Mouse (Mus musculus) liver, embryonic 14.5 days (tissue): ENCODE results near the gene Zfp747. TPM values are rescaled to one million over a fixed set of nuclear protein-coding genes. Genes with fewer than 3 reads are reported as not detected.
"Not testable (repeated sequence)": the region's sequence is repeated elsewhere in the genome, so short reads cannot be mapped to it uniquely, and the experiment has no call there.

Experiments used
- ATAC-seq: fragments of 200-750 bp; cut with Nextera tagmentation; 2 replicates; pipeline ENCODE4 v1.8.0; 2017; ENCODE audit warnings: moderate number of reproducible peaks, mild to moderate bottlenecking, moderate library complexity; ENCODE audit not compliant: insufficient read depth
- DNase-seq, 3 experiments: peaks; one replicate each; pipeline ENCODE4 v3.0.0-alpha.2; 2012 to 2013; ENCODE audit warnings: low read depth in 3 of 3, low spot score in 3 of 3
- H3K27ac ChIP-seq: fragments of 300-500 bp; sonication (generic); 2 replicates; pipeline ENCODE4 v1.5.1; 2014; ENCODE audit warnings: moderate library complexity, mild to moderate bottlenecking, control low read depth, inconsistent platforms
- H3K27me3 ChIP-seq: fragments of 300-500 bp; sonication (generic); 2 replicates; pipeline ENCODE4 v1.6.1; 2014; ENCODE audit warnings: mild to moderate bottlenecking, low read length, moderate library complexity; ENCODE audit not compliant: control insufficient read depth, insufficient read depth
- H3K36me3 ChIP-seq: fragments of 300-500 bp; sonication (generic); replicated peaks from 2 replicates; pipeline ENCODE4 v1.6.1; 2014; ENCODE audit warnings: low read depth; ENCODE audit not compliant: control insufficient read depth, insufficient read depth
- H3K4me1 ChIP-seq, 2 experiments: fragments of 200-500 bp in 1 of 2; fragments of 300-500 bp in 1 of 2; sonication (generic) in 1 of 2; replicated peaks; 2 replicates each; pipeline ENCODE4 v1.6.1; 2012 to 2014; ENCODE audit warnings: antibody characterized with exemption in 1 of 2, inconsistent platforms in 1 of 2, low read length in 1 of 2; ENCODE audit not compliant: control insufficient read depth in 2 of 2, insufficient read depth in 2 of 2
- H3K4me2 ChIP-seq: fragments of 300-500 bp; sonication (generic); 2 replicates; pipeline ENCODE4 v1.6.1; 2014; ENCODE audit warnings: low read depth, mild to moderate bottlenecking, control low read depth, moderate library complexity
- H3K4me3 ChIP-seq, 2 experiments: fragments of 200-500 bp in 1 of 2; fragments of 300-500 bp in 1 of 2; sonication (generic) in 1 of 2; 2 replicates each; pipeline ENCODE4 v1.5.1; 2012 to 2014; ENCODE audit warnings: low read depth in 2 of 2, low read length in 2 of 2, mild to moderate bottlenecking in 2 of 2, control low read depth in 1 of 2, inconsistent platforms in 1 of 2, moderate library complexity in 1 of 2; ENCODE audit not compliant: insufficient read depth in 1 of 2
- H3K9ac ChIP-seq: fragments of 300-500 bp; sonication (generic); replicated peaks from 2 replicates; pipeline ENCODE4 v1.6.1; 2014; ENCODE audit warnings: mild to moderate bottlenecking, control low read depth, moderate library complexity
- H3K9me3 ChIP-seq: fragments of 300-500 bp; sonication (generic); 2 replicates; pipeline ENCODE4 v1.6.1; 2016; ENCODE audit warnings: low read length, mixed read lengths; ENCODE audit not compliant: control insufficient read depth
- CTCF ChIP-seq: IDR thresholded peaks from 2 replicates; pipeline ENCODE4 v1.5.1; 2016; ENCODE audit warnings: antibody characterized with exemption, low read depth, control low read depth
- EP300 ChIP-seq: IDR thresholded peaks from 2 replicates; pipeline ENCODE4 v1.6.1; 2016; ENCODE audit warnings: antibody characterized with exemption, low read depth
- WGBS: fragments of 180-500 bp; shearing (Covaris S2); extraction: QIAGEN DNeasy Blood & Tissue Kit; methylation state at CpG from one replicate; pipeline ENCODE4 v1.1.7; 2014; ENCODE audit not compliant: insufficient replicate concordance; 5-methylcytosine and 5-hydroxymethylcytosine counted together
- polyA plus RNA-seq, 2 experiments: library from polyadenylated mRNA; depleted of rRNA in 1 of 2; stranded (reverse) in 1 of 2; unstranded in 1 of 2; fragments of >200 nt; fragmentation: Nextera tagmentation in 1 of 2; extraction: Ambion mirVana in 1 of 2; gene quantifications; 2 replicates each; pipeline versions ENCODE4 v1.2.1 to v1.2.3; 2012 to 2014

The Zfp747 gene
- polyA plus RNA-seq, 2 experiments: 1.2 to 1.9 TPM

DNA sequence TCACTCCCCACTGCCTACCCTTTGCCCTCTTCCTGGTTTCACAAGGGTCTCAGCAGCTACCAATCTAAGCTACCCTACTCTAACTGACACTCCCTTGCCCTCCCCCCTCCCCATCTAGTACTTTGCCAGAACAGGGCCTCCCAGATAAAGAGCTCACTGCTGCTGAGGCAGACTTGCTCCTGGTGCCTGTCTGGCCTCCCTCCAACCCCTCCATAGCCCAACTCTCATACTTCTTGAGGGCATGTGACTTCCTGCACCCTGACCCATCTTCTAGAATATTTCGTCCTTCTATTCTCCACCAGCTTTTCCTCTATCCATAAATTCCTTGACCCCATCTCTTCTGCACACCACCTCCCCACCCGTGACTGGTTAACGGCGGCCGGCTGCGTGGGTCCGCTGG lies 33.0 kb downstream of the Zfp747 start:
- no peak for ATAC-seq
- peaks cover 5 to 7% of the 10 kb centered on the region in 2 experiments; a peak in 3 of 4 replicates for H3K4me1 ChIP-seq
- H3K4me2 ChIP-seq: no peak overlapping the region

DNA sequence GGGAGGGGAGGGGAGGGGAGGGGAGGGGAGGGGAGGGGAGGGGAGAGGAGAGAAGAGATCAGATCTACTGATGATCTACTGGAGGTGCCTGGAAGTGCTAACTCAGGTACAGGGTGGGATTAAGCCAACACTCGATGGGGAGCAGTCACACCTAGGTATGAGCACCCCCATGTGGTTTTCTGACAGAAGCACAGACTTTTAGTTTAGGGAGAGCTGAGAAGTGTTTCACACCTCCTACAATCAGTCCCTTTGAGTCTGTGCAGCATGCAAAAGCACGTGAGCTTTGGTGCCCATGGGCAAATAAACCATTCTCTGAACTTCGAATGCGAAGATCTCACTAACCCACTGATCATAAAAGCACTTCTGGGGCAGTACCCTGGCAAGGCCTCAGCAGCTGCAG lies 33.5 kb downstream of the Zfp747 start:
- DNase-seq: peak in 1 of 3 experiments; percentile 16
- TF ChIP-seq CTCF: peak; percentile 32
- no peak for TF ChIP-seq EP300
- peaks cover 5 to 7% of the 10 kb centered on the region in 2 experiments; a peak in 3 of 4 replicates for H3K4me1 ChIP-seq
- H3K4me3 ChIP-seq: no peak overlapping the region
- no peak for ATAC-seq
- no peaks in the 10 kb centered on the region for H3K27me3 ChIP-seq
- no peak overlapping the region for H3K27ac ChIP-seq
- no peaks in the 10 kb centered on the region for H3K36me3 ChIP-seq
- 49% methylated on average over 4 of the region's 4 CpGs for WGBS
- H3K9ac ChIP-seq: no peak overlapping the region
- H3K9me3 ChIP-seq: no peaks in the 10 kb centered on the region
- no peak overlapping the region for H3K4me2 ChIP-seq

More for the DNA sequence above, 33.0 kb downstream of the Zfp747 start:
- no peak for TF ChIP-seq CTCF
- TF ChIP-seq EP300: no peak
- no peak overlapping the region for H3K27ac ChIP-seq
- no peaks in the 10 kb centered on the region for H3K9me3 ChIP-seq
- 84% methylated on average over 7 of the region's 7 CpGs for WGBS
- DNase-seq: no peak
- no peaks in the 10 kb centered on the region for H3K27me3 ChIP-seq
- H3K9ac ChIP-seq: no peak overlapping the region
- no peak overlapping the region for H3K4me3 ChIP-seq
- H3K36me3 ChIP-seq: no peaks in the 10 kb centered on the region

DNA sequence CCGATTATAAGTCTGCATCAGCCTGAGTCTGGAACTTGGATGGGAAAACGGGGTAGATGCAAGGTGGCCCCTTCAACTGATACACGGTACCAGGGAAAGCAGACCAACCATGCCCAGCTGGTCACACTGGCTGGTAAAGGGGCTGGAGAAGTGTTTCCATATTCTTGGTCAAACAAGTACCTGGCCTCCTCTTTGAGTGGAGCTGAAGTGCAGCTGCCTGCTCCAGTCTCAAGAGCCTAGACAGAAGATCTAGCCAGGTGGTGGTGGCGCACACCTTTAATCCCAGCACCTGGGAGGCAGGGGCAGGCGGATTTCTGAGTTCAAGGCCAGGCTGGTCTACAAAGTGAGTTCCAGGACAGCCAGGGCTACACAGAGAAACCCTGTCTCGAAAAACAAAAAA lies 34.0 kb downstream of the Zfp747 start:
- not testable (repeated sequence) for H3K4me2 ChIP-seq, H3K9me3 ChIP-seq, H3K36me3 ChIP-seq, H3K9ac ChIP-seq, ATAC-seq, DNase-seq, H3K27me3 ChIP-seq, H3K4me3 ChIP-seq, H3K4me1 ChIP-seq, H3K27ac ChIP-seq
- 70% methylated on average over 6 of the region's 6 CpGs for WGBS

DNA sequence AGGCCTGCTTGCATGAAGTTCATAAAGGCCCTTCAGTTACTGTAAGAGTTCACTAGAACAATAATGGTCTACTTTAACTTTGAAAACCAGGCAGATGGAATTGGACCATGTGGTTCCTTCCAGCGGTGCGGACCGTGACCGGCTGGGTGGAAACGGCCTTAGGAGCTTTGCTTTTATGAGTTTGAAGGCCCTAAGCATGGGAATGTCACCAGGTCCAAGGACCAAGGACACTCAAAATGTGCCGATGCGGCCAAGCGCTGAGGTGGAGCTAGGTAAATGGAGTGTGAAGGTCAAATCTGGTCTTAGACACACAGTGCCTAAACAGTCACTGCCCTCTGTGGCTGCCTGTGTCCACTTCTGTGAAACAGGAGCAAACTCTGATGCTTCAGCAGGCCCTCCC lies 34.5 kb downstream of the Zfp747 start:
- 92% methylated on average over 8 of the region's 8 CpGs for WGBS
- ATAC-seq (no peak), DNase-seq (no peak)
- Histone ChIP-seq H3K36me3 (no peaks in the 10 kb centered on the region), H3K4me2 (no peak overlapping the region), H3K4me3 (no peak overlapping the region), H3K9ac (no peak overlapping the region), H3K4me1 (peaks cover under 1 to 2% of the 10 kb centered on the region in 2 experiments; a peak in 3 of 4 replicates), H3K27ac (no peak overlapping the region), H3K27me3 (no peaks in the 10 kb centered on the region), H3K9me3 (no peaks in the 10 kb centered on the region)
- TF ChIP-seq CTCF: no peak
- TF ChIP-seq EP300: no peak

- no peak for ATAC-seq
- no peak overlapping the region for H3K4me3 ChIP-seq
- no peaks in the 10 kb centered on the region for H3K9me3 ChIP-seq
- no peak overlapping the region for H3K4me2 ChIP-seq
- no peak overlapping the region for H3K27ac ChIP-seq
- no peak for DNase-seq
- no peaks in the 10 kb centered on the region for H3K27me3 ChIP-seq
- H3K36me3 ChIP-seq: no peaks in the 10 kb centered on the region
- TF ChIP-seq CTCF (no peak), EP300 (no peak)
- no peak overlapping the region for H3K9ac ChIP-seq
- 29% methylated on average over 4 of the region's 4 CpGs for WGBS
- H3K4me1 ChIP-seq: no peaks in the 10 kb centered on the region
These were observed 38.2 kb downstream of the Zfp747 start for GRCm38 (mm10) chr7:127337636-127338035.
